Mouse (Mus musculus) brain, embryonic 18.5 days (tissue): ENCODE data around the gene Ppm1h.
"Not testable (repeated sequence)": the region's sequence is repeated elsewhere in the genome, so short reads cannot be mapped to it uniquely, and the experiment has no call there.

Experiments used
- DNase-seq: peaks from one replicate; pipeline ENCODE4 v3.0.0-alpha.2; 2012; ENCODE audit warnings: low read depth, low spot score

The Ppm1h gene

DNA sequence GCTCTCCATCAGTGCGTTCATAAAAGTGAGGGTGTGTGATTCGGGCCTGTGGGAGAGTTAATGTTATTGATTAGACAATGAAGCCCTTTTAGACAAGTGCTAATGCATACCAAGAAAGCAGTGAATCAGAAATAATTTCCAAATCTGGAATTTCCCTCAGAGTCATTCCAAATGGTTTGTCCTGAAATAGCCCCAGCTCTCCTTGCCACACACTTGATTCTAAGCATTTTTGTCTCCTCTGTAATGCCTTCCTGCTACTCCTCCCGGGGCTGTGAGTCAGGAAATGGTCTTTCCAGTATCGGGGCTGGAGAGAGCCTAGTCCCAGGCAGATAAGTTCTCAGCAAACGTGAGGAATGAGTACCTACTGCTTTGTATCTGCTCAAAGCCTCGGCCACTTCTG, 212.9 kb downstream of the Ppm1h start:
- DNase-seq, result no peak

DNA sequence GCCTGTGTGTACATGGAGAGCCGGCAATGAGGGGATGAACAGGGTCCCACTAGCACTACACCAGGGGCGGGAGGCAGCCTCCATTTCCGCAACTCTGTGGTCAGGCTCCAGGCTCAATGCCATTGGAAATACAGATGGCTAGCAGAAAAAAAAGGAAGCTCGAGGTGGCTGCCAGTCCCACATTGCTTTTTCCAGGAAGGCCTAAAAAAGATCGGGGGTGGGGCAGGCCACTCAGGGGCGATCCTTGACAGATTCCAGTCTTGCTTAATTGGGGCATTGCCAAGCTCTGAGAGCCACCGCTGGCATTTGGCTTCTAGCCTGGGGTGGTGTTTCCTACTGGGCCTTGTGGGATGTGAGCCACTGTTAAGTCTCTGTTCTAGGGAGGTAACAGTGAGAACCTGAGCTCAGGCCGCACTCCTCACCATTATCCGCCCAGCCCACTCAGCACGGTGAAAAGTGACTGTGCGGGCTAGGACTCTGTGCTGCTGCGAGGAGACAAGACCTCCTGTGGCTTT, 216.1 kb downstream of the Ppm1h start:
- no peak for DNase-seq

DNA sequence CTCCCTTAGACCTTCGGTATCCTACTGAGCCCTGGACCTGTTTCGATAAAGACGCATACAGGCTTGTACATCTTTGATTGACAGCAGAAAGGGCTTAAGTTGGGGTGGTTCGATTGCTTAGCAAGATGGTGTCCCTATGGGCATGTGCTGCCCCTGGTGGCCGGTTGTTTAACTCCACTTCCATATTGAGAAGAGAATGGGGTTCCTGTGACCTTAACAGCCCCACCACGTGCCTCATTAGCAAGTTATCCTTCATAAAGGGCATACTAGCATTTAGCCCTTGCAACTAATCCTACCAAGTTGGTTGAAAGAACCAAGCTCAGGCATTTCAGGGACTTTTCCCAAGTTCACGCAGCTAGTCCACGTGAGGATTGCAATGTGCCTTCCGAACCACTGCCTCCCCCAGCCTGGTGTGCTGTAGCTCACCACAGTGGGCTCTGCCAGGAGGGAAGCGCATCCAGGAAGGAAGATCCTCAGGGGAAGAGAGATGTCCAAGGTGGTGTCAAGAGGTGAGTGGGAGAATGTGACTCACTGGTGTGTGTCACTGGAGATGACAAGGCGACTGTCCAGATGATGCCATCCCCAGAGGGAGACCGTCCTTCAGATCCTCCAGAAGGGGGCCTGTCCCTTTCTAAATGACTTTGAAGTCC, 216.7 kb downstream of the Ppm1h start:
- DNase-seq, result no peak

GRCm38 (mm10) chr10:122899971-122900370, 221.4 kb downstream of the Ppm1h start:
- DNase-seq, result no peak

DNA sequence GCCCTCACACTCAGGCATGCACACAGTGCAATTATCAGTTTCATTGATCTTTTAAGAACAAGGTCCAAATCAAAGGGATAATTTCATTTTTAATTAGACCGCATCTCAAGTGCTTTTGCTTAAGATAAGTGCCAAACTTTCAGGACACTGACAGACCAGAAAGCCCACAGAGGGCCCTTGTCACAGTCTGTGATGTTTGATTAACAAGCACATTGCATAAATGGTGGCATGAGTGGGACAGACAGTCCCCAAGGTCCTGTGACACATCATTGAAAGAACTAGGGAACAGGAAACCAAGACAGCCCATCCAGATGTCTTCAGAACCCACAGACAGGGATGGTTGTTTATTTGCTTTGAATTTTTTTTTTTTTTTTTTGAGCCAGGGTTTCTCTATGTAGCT, 221.9 kb downstream of the Ppm1h start:
- no peak for DNase-seq

GRCm38 (mm10) chr10:122901379-122901778, 222.8 kb downstream of the Ppm1h start:
- no peak for DNase-seq

GRCm38 (mm10) chr10:122909406-122910032, 231.0 kb downstream of the Ppm1h start:
- no peak for DNase-seq

DNA sequence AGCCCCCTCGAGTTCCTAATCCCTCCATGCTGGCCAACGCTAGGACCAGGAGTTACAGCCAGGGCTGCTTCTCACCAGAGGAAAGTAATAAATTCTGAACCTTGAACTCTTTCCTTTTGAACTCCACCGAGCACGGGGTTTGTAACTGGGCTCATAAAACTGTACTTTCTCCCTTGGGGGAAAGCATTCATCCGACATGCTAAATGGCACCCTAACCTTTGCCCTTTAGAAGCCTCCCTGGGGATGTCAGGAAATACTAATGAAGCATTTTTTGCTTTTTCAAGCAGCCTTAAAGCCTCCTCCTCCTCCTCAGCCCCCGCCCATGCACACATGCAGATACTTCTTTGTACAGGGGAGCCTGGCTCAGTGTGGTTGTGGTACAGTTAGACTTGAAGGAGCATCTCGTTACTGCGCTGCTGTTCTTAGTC, 232.2 kb downstream of the Ppm1h start:
- no peak for DNase-seq

DNA sequence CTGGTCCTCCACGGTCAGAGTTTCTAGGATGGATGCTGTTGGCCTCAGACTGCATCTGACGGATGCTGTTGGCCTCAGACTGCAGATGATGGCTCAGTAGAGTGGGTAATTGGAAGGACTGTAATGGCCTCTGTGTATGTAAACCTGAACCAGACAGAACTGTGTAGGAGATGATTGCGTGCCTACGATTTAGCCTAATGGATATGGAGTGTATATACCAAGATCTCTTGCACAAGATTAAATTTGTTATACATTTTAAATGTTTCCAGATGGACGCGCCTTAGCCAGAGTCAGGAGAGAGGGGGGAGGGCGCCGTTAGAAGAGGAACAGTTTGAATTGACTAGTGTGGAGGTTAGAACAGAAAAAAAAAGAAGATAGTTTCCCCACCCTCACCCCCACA, 233.1 kb downstream of the Ppm1h start:
- DNase-seq, result no peak

DNA sequence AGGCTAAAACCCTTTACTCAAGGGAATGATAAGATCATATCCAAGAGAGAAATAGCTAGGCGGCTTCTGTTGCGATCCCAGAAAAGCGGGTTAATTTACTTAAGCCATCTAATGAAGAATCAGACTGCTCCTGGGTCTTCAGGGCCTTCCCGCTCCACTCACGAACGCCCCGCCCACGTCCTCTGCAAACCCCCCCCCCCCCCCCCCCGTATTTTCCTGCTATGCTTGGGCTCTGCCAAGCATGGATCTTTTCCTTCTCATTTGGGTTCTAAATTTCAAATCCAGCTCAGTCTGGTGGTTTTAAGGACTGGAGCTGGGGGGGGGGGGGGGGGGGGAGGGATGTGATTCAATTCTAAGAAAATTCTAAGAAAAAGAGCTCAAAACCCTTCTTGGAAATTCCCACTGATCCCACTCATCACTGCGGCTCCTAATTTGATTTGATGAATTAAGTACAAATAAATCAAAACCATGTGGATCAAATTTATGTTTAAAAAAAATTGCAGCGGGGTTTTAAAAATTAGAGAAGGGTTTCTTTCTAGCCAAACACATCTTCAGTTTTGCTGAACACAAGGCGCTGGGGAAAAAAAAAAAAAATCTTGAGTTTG, 233.6 kb downstream of the Ppm1h start:
- DNase-seq, result no peak

GRCm38 (mm10) chr10:122912701-122913368, 234.3 kb downstream of the Ppm1h start:
- peak; percentile 62 for DNase-seq

- DNase-seq, result no peak
Observed at GRCm38 (mm10) chr10:122913393-122913792, 234.8 kb downstream of the Ppm1h start.

DNA sequence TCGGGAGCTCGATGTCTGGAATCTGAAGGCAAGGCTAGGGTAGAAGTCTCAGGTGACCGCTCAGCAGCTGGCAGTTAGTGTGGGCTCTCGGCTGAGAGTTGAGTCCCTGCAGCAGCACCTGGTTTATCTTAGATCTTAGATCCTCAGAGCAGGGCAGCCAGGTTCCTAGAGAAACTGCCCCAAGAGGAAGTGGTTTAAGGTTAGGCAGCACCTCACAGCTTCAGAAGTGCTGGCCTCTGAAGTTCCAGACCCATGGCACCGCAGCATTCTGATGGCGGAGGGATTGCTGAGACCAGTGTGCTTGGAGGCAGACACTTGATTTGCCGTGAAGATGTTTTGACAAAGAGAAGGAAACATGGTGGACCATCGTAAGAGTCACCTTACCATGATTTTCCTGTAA, 237.3 kb downstream of the Ppm1h start:
- DNase-seq, result no peak

- DNase-seq, result no peak
Observed at GRCm38 (mm10) chr10:122917648-122918324, 239.2 kb downstream of the Ppm1h start.

- no peak for DNase-seq
Observed at GRCm38 (mm10) chr10:122918325-122918694, 239.7 kb downstream of the Ppm1h start.

DNA sequence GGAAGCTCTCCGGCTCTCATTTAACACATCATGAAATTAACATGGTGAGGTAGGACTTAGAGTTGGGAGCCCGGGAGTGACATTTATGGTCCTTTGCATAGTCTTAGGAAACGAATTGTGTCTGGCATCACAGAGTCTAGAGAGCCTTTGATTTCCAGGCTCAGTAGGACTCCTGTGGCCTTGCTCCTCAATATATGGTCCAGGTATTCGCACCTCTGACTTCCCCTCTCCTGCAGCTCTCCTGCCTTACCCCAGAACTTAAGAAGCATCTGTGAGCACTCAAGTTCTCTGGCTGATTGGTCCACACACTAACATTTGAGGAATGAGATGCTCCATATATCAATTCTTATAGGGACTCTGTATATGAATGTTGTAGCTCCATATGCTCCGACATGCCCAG, 240.2 kb downstream of the Ppm1h start:
- DNase-seq, result no peak

DNA sequence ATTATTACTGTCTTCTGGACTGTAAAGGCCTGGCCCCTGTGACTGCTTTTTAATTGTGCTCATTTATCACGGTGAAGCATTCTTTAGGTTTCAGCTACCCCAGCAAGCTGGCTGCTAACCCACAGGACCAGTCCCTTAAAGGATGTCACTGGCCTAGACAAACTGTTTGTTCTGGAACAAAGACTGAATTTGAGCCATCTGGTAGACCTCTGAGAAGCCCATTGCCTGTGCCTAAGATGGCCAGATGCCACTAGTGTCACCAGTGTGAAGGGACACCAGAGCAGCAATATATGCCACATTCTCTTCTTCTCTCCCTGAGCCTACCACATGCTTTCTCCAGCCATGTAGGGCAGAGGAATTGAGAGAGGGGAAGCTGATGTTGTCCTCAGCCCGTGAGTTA, 240.9 kb downstream of the Ppm1h start:
- DNase-seq, result no peak

DNA sequence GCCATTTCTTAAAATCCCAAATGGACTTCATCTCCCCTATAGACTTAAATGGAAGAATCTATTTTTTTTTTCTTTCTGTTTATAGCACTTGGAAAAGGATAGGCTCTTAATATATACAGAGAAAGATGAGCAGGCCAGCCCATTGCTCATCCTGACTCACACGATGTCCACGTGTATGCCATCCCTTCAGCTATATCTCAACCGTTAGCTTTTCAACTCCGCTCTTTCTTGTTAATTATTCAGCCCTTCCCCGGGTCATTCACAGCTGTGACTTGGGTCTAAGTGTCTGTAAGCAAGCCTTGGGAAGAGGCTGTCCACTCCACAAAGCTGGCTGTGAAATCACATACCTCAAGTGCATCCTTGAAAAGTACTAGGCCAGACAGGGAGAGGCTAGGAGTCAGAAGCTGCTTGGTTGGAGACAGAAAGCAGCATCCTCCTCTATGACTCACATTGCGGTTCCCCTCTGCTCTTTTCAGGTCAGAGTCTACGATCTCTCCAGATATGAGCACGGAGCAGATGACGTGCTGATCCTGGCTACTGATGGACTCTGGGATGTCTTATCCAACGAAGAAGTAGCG, 241.7 kb downstream of the Ppm1h start:
- no peak for DNase-seq

GRCm38 (mm10) chr10:122922226-122922625, 243.7 kb downstream of the Ppm1h start:
- no peak for DNase-seq

GRCm38 (mm10) chr10:122924571-122924970, 246.0 kb downstream of the Ppm1h start:
- not testable (repeated sequence) for DNase-seq

GRCm38 (mm10) chr10:122926275-122926674, 247.7 kb downstream of the Ppm1h start:
- DNase-seq, result no peak

GRCm38 (mm10) chr10:122930520-122930919, 252.0 kb downstream of the Ppm1h start:
- DNase-seq, result no peak
